Mouse (Mus musculus): Measurements from ENCODE around the gene Dusp6. TPM values are rescaled to one million over a fixed set of nuclear protein-coding genes. Genes with fewer than 3 reads are reported as not detected.

The Dusp6 gene
- total RNA-seq, 2 experiments from 2014 or later, result 26.7 to 27.7 TPM

GRCm38 (mm10) chr10:99302051-99302450, 39.0 kb downstream of the Dusp6 start:
- intact Hi-C loops (cut with DNase I; ENCODE audit: low total_unique reads), result no loop called here
- no peak for DNase-seq

DNA sequence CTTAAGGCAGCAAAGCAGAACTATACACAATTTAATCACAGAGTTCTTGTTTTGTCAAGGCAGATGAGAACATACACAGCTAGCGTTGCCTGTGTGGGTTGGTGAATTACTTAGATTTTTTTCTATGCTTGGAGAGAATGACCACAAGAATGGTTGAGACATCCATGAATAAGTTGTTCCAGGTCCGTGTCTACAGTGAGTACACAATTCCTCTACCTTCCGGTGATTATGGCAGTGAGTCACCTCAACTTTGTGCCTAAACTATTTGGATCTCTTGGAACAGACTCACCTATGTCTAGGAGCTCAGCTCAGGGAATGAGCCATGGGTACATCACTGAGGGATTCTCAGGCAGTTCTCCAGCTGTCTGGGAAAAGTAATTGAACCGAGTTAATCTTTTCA, 45.8 kb downstream of the Dusp6 start:
- no peak for DNase-seq
- intact Hi-C loops (cut with DNase I; ENCODE audit: low total_unique reads), result no loop called here

DNA sequence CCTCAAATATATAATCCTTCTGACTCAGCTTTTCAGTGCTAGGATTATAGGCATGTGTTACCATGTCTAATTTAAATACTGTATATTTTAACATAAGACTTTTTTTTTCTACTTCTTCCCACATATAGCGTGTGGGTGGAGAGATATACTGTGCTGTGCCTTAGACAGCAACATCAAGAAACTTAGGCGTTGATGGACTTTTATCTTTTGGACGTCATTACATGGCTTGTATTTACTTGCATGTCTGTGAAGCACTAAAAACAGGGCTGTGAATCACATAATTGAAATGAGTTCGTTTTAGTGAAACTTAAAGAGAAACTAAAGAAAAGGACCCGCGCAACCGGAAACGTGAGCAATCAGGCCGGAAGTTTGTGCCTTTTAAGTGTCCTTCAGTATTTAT, 46.6 kb downstream of the Dusp6 start:
- intact Hi-C loops (cut with DNase I; ENCODE audit: low total_unique reads), result no loop called here
- no peak for DNase-seq

DNA sequence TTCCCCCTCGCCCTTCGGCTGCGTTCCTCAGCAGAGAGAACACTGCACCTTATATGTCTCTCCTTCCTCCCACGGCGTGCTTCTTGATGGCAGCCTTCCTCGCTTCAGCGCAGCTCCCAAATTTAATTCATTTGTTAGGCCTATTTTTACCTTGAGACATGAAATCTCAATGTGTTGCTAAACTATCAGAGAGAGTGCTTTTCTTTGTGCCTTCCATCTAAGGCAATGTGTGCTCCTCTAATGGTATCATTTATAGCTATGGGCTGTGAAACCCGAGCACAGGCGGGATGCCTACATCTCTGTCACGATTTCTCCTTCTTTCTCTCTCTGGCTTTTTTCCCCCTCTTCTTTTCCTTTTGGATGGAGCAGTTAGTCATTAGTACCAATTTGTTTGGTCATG, 47.2 kb downstream of the Dusp6 start:
- no peak for DNase-seq
- intact Hi-C loops (cut with DNase I; ENCODE audit: low total_unique reads), result no loop called here

DNA sequence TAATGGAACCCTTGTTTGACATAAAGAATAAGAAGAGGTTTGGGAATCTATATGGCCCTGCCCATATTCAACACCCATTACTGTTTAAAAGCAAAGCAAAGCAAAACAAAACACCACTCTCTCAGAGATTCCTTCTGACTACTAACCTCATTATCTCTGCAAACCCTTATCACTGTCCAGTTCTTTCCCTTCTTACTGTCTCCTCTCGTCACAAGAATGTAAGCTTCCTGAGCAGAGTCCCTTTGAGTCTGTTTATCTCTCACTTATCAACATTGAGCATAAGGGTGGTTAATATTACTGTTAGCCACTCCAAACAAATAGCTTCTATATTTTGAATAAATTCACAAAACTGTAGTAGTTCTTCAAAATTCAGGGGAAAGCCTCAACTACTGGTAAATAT, 48.9 kb downstream of the Dusp6 start:
- intact Hi-C loops (cut with DNase I; ENCODE audit: low total_unique reads), result no loop called here
- DNase-seq, result no peak

DNA sequence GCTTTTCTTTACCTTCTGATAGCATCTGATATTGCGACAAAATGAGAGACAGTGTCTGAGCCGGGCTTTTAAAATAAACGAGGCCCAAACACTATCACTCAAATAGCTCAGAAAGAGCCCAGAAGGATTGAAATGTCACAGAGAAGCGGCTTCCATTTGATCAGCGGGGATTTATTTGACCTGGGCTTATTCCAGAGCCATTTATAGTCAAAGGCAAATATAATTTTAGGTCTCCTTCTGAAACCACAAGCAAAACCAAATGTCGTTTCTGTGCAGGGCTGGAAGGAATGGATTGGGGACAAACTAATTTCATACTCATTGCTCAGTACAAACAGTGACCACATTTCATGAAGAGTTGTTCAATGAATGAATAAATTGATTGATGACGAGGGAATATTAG, 51.3 kb downstream of the Dusp6 start:
- no peak for DNase-seq
- intact Hi-C loops (cut with DNase I; ENCODE audit: low total_unique reads), result no loop called here

GRCm38 (mm10) chr10:99317057-99317456, 54.0 kb downstream of the Dusp6 start:
- intact Hi-C loops (cut with DNase I; ENCODE audit: low total_unique reads), result no loop called here
- no peak for DNase-seq

Other genes starting within 250 kb of the Dusp6 start
- 1 to 10 TPM; 3.2 to 4.8 TPM for gene Poc1b, start 156.2 kb upstream of the Dusp6 start, total RNA-seq (2021)
- gene Galnt4, start 155.1 kb upstream of the Dusp6 start, total RNA-seq (2021), result 1 to 10 TPM; 3.0 to 3.5 TPM
- not detected for gene Phxr2, start 136.9 kb upstream of the Dusp6 start, total RNA-seq (2021)

Data from gastrocnemius, postnatal 14 days (tissue).